8 mouse cellular contexts compared by ENCODE assay signal in the genomic region with DNA sequence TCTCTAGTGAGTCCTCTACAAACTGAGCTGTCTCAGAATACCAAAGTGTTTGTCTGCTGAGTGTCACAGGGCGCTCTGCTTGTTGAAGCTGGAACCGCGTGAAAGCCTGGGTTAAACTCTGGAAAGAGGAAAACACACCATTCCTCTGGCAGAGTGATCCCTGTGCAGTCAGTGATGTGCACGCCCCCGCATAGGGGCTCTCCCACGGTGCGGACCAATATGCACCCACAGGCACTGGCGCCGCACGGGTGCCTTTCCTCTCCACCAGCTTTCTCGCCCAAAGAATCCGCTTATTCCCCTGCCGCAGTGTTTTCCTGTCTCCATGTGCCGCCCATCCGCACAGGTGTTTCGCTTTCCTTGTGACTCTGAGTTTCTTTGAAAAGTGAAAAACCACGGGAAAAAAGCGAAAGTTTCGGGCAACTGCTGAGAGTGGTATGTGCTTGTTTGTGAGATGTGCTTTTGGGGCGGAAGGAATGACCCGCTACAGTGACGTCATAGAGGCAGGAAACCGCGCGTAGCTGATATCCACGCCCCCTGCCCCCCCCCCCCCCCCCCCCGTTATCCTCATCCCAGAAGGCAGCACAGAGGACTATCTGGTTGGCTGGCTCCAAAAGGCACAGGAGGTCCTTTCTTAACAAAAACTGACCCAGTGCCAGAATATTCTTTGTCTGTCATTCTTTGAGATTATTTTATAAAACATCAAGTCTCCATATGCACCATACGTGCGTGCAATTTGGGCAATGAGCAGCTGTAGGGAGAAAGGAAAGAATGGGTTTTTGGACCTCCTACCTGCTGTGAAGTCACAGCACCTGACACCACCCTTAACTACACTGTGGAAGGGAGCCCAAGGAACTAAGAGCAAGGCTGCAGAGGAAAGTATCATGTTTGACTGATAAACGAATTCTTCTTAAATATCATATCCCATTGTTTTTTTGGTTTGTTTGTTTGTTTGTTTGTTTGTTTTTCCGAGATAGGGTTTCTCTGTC. TPM values are rescaled to one million over a fixed set of nuclear protein-coding genes. Genes with fewer than 3 reads are reported as not detected.
DNase-seq lines count a peak whose midpoint lies in the region; ATAC-seq and TF ChIP-seq lines count a peak whose summit lies in the region.

No protein-coding gene starts in this region.

- H3K79me2 ChIP-seq in myocyte (ENCODE audit: control insufficient read depth, insufficient read depth): no peaks in the 10 kb centered on the region

- WGBS in hindbrain, embryonic 11.5 days: 8% methylated on average over 31 of the region's 31 CpGs
- WGBS in liver, embryonic 11.5 days: 8% methylated on average over 31 of the region's 31 CpGs

- TF ChIP-seq POLR2A in myocyte (IDR thresholded peaks at IDR 0.05; ENCODE audit: insufficient read length, low read depth): no peak

- peak; percentile 22 for DNase-seq in kidney, adult 18-20 months
- no peak for DNase-seq in kidney, adult 11 months
- DNase-seq in ZHBTc4 (ENCODE audit: low read depth, low spot score): peak; percentile 32
- peak; percentile 63 for DNase-seq in hindbrain, embryonic 11.5 days (ENCODE audit: low spot score)
- DNase-seq in liver, embryonic 11.5 days (ENCODE audit: low spot score): peak; percentile 65
- DNase-seq in thymus, postnatal 10 days (ENCODE audit: low spot score in 2 of 2): peak; percentile 42 to 53

- H3K36me3 ChIP-seq in hindbrain, embryonic 11.5 days (ENCODE audit: control insufficient read depth, insufficient read depth, low read length): no peaks in the 10 kb centered on the region
- H3K36me3 ChIP-seq in liver, embryonic 11.5 days (ENCODE audit: control insufficient read depth, insufficient read depth, low read length): no peaks in the 10 kb centered on the region
- no peaks in the 10 kb centered on the region for H3K36me3 ChIP-seq in myocyte (ENCODE audit: control insufficient read depth, insufficient read depth)

- H3K4me1 ChIP-seq in hindbrain, embryonic 11.5 days (replicated peaks; ENCODE audit: control insufficient read depth, insufficient read depth, low read length): no peaks in the 10 kb centered on the region
- H3K4me1 ChIP-seq in liver, embryonic 11.5 days (replicated peaks; ENCODE audit: control insufficient read depth, insufficient read depth, low read length): no peaks in the 10 kb centered on the region

- no peaks in the 10 kb centered on the region for H3K9me3 ChIP-seq in hindbrain, embryonic 11.5 days (ENCODE audit: control insufficient read depth, low read length)
- H3K9me3 ChIP-seq in liver, embryonic 11.5 days (ENCODE audit: control insufficient read depth, low read length): no peaks in the 10 kb centered on the region

- peak overlapping the region; percentile 47 for H3K4me3 ChIP-seq in hindbrain, embryonic 11.5 days (ENCODE audit: low read depth, low read length)
- H3K4me3 ChIP-seq in liver, embryonic 11.5 days (ENCODE audit: low read depth, low read length): peak overlapping the region; percentile 68
- peak overlapping the region; percentile 27 for H3K4me3 ChIP-seq in myocyte

- peak overlapping the region; percentile 42; the same call in 1 of the 2 replicates for H3K9ac ChIP-seq in hindbrain, embryonic 11.5 days (ENCODE audit: low read depth, low read length)
- peak overlapping the region; percentile 68 for H3K9ac ChIP-seq in liver, embryonic 11.5 days (ENCODE audit: low read depth, low read length)

- H3K27me3 ChIP-seq in hindbrain, embryonic 11.5 days (ENCODE audit: control insufficient read depth, insufficient read depth, low read length): no peaks in the 10 kb centered on the region; the same call in 1 of the 2 replicates
- H3K27me3 ChIP-seq in liver, embryonic 11.5 days (replicated peaks; ENCODE audit: control insufficient read depth, insufficient read depth, low read length): no peaks in the 10 kb centered on the region
- peaks cover under 1% of the 10 kb centered on the region for H3K27me3 ChIP-seq in myocyte (ENCODE audit: control insufficient read depth, insufficient read depth, insufficient read length)

- H3ac ChIP-seq in myocyte (ENCODE audit: control insufficient read depth, insufficient read length): no peak overlapping the region

- H3K27ac ChIP-seq in hindbrain, embryonic 11.5 days (ENCODE audit: low read depth, low read length): no peak overlapping the region
- H3K27ac ChIP-seq in liver, embryonic 11.5 days (ENCODE audit: low read depth, low read length): peak overlapping the region; percentile 55; the same call in 1 of the 2 replicates

- peak overlapping the region; percentile 85 for H3K4me2 ChIP-seq in hindbrain, embryonic 11.5 days (replicated peaks; ENCODE audit: low read depth, low read length)
- H3K4me2 ChIP-seq in liver, embryonic 11.5 days: peak overlapping the region; percentile 94
- H3K4me2 ChIP-seq in myocyte (ENCODE audit: low read depth): peak overlapping the region; percentile 90

- ATAC-seq in erythroid progenitor cell, adult 5-6 weeks (replicated peaks; ENCODE audit: low FRiP score, poor library complexity, severe bottlenecking): peak; percentile 64
- peak; percentile 71 for ATAC-seq in hindbrain, embryonic 11.5 days (ENCODE audit: low FRiP score)
- ATAC-seq in liver, embryonic 11.5 days (replicated peaks; ENCODE audit: low FRiP score): peak; percentile 77

TF ChIP-seq in myocyte, 11 proteins besides CTCF, POLR2A, EP300 and RAD21:
- TF ChIP-seq MYOD1 (IDR thresholded peaks at IDR 0.05; ENCODE audit: control insufficient read depth in 1 of 3, insufficient read length in 2 of 3, low read depth in 2 of 3) (no peak), MYOG (IDR thresholded peaks at IDR 0.05; ENCODE audit: control insufficient read depth in 1 of 3, insufficient read depth in 1 of 3, insufficient read length in 2 of 3, low read depth in 2 of 3) (no peak), REST (IDR thresholded peaks at IDR 0.05; ENCODE audit: insufficient read depth, insufficient read length) (no peak), TCF12 (IDR thresholded peaks at IDR 0.05; ENCODE audit: insufficient read depth, poor library complexity, severe bottlenecking) (no peak), CEBPB (IDR thresholded peaks at IDR 0.05; ENCODE audit: insufficient read depth, poor library complexity, severe bottlenecking) (no peak)

RNA-seq across cellular contexts. Expression of a gene that starts 11.8 kb away (rescaled TPM):
- not detected in 2 replicates for total RNA-seq in erythroid progenitor cell, adult 5-6 weeks (2015; ENCODE audit: low replicate concordance)
- total RNA-seq in erythroid progenitor cell, adult 5-6 weeks (2017; ENCODE audit: low replicate concordance): not detected in 2 replicates
- polyA plus RNA-seq in hindbrain, embryonic 11.5 days (2014; fragmentation: Nextera tagmentation; extraction: Ambion mirVana): not detected in 2 replicates
- polyA plus RNA-seq in liver, embryonic 11.5 days (2014; fragmentation: Nextera tagmentation; extraction: Ambion mirVana): not detected in 2 replicates
- not detected for polyA plus RNA-seq in myocyte (2012; fragmentation: generic; extraction: Trizol)

RNA-seq across cellular contexts. Expression of a gene that starts 18.3 kb away (rescaled TPM):
- not detected in 2 replicates for total RNA-seq in erythroid progenitor cell, adult 5-6 weeks (2015; ENCODE audit: low replicate concordance)
- total RNA-seq in erythroid progenitor cell, adult 5-6 weeks (2017; ENCODE audit: low replicate concordance): not detected in 2 replicates
- not detected in 2 replicates for polyA plus RNA-seq in hindbrain, embryonic 11.5 days (2014; fragmentation: Nextera tagmentation; extraction: Ambion mirVana)
- polyA plus RNA-seq in liver, embryonic 11.5 days (2014; fragmentation: Nextera tagmentation; extraction: Ambion mirVana): not detected in 2 replicates
- polyA plus RNA-seq in myocyte (2012; fragmentation: generic; extraction: Trizol): not detected

RNA-seq across cellular contexts. Expression of a gene that starts 26.6 kb away (rescaled TPM):
- total RNA-seq in erythroid progenitor cell, adult 5-6 weeks (2015; ENCODE audit: low replicate concordance): not detected in 2 replicates
- not detected in 2 replicates for total RNA-seq in erythroid progenitor cell, adult 5-6 weeks (2017; ENCODE audit: low replicate concordance)
- polyA plus RNA-seq in hindbrain, embryonic 11.5 days (2014; fragmentation: Nextera tagmentation; extraction: Ambion mirVana): not detected in 2 replicates
- polyA plus RNA-seq in liver, embryonic 11.5 days (2014; fragmentation: Nextera tagmentation; extraction: Ambion mirVana): not detected in 2 replicates
- not detected for polyA plus RNA-seq in myocyte (2012; fragmentation: generic; extraction: Trizol)

RNA-seq across cellular contexts. Expression of a gene that starts 32.9 kb away (rescaled TPM):
- total RNA-seq in erythroid progenitor cell, adult 5-6 weeks (2015; ENCODE audit: low replicate concordance): not detected in 2 replicates
- total RNA-seq in erythroid progenitor cell, adult 5-6 weeks (2017; ENCODE audit: low replicate concordance): not detected in 2 replicates
- polyA plus RNA-seq in hindbrain, embryonic 11.5 days (2014; fragmentation: Nextera tagmentation; extraction: Ambion mirVana): not detected in 2 replicates
- not detected in 2 replicates for polyA plus RNA-seq in liver, embryonic 11.5 days (2014; fragmentation: Nextera tagmentation; extraction: Ambion mirVana)
- polyA plus RNA-seq in myocyte (2012; fragmentation: generic; extraction: Trizol): not detected

RNA-seq across cellular contexts. Expression of a gene that starts 41.0 kb away (rescaled TPM):
- total RNA-seq in erythroid progenitor cell, adult 5-6 weeks (2015; ENCODE audit: low replicate concordance): not detected in 2 replicates
- not detected in 2 replicates for total RNA-seq in erythroid progenitor cell, adult 5-6 weeks (2017; ENCODE audit: low replicate concordance)
- polyA plus RNA-seq in hindbrain, embryonic 11.5 days (2014; fragmentation: Nextera tagmentation; extraction: Ambion mirVana): not detected in 2 replicates
- not detected in 2 replicates for polyA plus RNA-seq in liver, embryonic 11.5 days (2014; fragmentation: Nextera tagmentation; extraction: Ambion mirVana)
- polyA plus RNA-seq in myocyte (2012; fragmentation: generic; extraction: Trizol): not detected
